Mouse (Mus musculus) layer of hippocampus, adult 8-10 months (tissue): ENCODE measurements at regions not wholly inside any gene's neighbourhood (a gene's known extent, or its start where the extent isn't known, plus 50 kb on each side); places are given as distances from the start of the nearest gene placed in this dataset.

ENCODE experiments used
- DNase-seq, 2 experiments: peaks; one replicate each; pipeline ENCODE4 v3.0.0; 2022; ENCODE audit warnings: low spot score in 2 of 2

- no peak for DNase-seq
Observed at GRCm38 (mm10) chr1:193579671-193580070, 209.6 kb upstream of the Camk1g start.

DNA sequence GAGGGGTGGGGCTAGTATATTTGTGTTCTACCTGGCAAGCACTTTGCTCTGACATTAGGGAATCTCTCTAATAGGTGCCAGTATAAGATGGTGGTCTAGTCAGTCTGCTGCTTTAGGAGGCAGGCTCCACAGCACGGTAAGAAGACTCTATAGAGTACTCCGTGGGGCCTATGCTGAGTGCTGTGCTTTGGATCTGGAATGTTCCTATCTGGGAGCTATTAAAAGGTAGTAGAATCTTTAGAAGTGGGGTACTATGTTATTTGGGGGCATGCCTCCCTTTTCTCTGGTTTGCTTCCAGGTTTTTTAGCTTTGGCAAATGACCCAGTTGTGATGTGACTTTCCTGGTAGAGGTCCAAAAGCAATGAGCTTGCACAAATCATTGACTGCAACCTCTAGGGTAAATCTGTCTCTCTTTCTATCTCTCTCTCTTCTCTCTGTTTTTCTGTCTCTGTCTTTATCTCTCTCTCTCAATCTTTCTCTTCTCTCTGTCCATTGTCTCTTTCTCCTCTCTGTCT lies 208.6 kb upstream of the Camk1g start:
- no peak for DNase-seq

GRCm38 (mm10) chr1:193577821-193578220 lies 207.7 kb upstream of the Camk1g start:
- DNase-seq = no peak

- DNase-seq = peak; percentile 90 to 93
Observed at GRCm38 (mm10) chr1:193575986-193576713, 206.1 kb upstream of the Camk1g start.

DNA sequence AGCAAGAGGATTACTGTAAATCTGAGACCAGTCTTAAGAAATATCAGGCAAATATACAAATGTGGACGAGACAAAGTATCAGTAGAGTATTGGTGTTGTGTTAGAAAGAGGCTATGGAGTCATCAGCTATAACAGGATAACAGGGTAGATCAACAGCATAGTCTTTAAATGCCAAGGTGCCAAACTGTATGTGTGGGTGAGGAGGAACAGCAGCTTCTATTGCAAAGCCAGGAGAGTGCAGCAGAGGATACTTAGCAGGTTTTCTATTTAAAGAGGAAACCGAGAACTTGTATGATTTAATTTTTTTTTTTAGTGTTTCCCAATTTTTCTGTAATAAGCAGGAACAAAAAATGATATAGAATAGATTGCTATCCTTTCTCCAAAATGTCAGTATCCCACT lies 202.7 kb upstream of the Camk1g start:
- DNase-seq = no peak

GRCm38 (mm10) chr1:193572411-193572810 lies 202.3 kb upstream of the Camk1g start:
- no peak for DNase-seq

- no peak for DNase-seq
Observed at GRCm38 (mm10) chr1:193571088-193571487, 201.0 kb upstream of the Camk1g start.

DNA sequence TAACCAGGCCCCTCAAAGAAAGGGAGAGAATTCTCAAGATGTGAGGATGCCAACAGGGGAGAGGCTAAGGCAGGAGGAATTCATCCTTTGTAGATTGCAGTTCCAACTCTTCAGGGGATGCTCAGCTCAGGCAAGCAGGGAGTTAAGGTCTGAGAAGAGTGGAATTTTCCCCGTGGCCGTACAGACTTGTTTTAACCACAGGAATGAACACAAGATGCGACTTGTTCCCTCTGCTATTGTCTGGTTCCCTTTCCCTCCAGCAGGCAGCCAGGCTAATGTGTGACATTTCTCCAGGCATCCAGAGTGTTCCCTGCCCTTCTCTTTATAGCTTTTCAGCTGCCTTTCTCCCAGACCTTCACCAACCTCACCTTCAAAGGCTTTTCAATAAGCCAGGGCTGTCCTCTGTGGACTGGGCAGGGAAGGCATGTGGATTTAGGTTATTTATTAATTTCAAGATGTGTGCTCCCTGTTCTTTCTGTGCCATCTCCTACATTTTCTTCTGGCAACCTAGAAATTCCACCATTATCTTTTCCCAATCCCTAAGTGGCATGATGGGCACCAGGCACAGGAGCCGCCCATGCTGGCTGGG lies 198.6 kb upstream of the Camk1g start:
- DNase-seq = no peak

DNA sequence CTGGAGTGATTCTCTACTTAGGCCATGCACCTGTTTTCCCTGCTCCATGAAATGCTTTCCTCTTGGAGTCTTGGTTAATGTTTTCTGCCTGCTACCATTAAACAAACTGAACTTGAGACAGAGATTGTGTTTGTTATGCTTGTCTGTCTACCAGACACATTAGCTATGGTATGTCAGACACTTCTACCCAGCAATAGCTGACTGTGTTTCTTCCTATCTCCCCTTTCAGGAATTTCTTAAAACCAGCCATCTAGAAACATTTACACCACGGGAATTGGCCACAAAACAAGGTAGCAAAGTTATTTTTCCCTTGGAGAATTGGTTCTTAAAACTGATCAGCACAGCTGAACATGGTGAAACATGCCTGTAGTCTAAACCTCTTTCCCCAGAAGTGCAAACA lies 197.1 kb upstream of the Camk1g start:
- DNase-seq = no peak

DNA sequence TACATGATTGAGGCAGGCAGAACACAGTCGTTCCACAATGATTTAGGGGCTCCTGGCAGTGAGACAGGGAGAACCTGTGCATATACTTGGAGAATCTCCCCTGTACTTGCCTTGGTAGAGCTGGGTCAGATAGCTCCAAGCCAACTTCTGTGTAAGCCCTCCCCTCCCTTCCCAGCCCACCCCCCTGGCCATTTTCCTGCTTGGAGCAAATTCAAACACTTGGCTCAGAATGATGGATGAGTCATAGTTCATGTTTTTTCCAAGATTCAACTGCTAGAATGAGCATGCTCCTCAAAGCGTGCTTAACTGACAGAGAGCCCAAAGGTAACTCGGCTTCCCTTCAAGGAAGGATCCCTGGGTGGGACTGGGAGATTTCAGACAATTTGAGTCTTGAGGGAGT lies 194.1 kb upstream of the Camk1g start:
- DNase-seq = no peak

GRCm38 (mm10) chr1:193562242-193562641 lies 192.1 kb upstream of the Camk1g start:
- no peak for DNase-seq

- DNase-seq = no peak
Observed at GRCm38 (mm10) chr1:193558122-193558521, 188.0 kb upstream of the Camk1g start.

DNA sequence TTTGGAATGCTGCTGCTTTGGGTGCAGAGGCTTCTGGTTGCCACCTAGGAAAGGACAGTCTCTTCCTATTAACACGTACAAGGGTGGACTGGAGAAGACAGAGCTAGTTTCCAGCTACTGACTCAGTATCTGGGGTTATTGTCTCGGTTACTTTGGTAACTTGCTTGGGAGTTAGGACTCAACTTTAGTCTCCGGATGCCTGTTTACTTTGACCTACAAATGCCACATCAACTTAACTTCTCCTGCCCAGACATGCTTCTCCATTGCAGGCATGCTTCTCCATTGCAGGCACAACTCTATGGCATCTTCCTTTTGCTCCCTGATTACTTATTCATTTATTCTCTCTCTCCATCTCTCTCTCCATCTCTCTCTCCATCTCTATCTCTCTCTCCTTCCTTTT lies 184.6 kb upstream of the Camk1g start:
- no peak for DNase-seq

- no peak for DNase-seq
Observed at GRCm38 (mm10) chr1:193552348-193552747, 182.2 kb upstream of the Camk1g start.

- no peak for DNase-seq
Observed at GRCm38 (mm10) chr1:193551340-193551739, 181.2 kb upstream of the Camk1g start.

- DNase-seq = no peak
Observed at GRCm38 (mm10) chr1:193550761-193551160, 180.7 kb upstream of the Camk1g start.

DNA sequence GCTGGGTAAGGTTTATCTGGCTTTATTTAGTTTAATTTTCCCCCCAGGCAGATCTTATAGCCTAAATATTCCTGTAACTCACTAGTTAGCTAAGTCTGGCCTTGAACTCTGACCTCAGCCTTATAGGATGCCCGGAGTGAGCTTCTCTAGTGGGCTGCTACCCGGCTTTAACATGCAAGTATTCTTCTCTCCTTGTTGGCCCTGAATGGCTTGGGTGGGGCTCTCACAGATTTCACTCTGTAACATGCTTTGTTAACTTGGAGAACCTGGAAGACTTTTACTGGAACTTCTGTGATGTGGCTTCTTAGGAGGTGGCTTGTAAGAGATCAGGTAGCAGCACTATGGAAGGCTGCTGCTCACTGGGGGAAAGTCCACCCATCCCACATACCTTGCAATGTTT lies 177.3 kb upstream of the Camk1g start:
- DNase-seq = no peak

DNA sequence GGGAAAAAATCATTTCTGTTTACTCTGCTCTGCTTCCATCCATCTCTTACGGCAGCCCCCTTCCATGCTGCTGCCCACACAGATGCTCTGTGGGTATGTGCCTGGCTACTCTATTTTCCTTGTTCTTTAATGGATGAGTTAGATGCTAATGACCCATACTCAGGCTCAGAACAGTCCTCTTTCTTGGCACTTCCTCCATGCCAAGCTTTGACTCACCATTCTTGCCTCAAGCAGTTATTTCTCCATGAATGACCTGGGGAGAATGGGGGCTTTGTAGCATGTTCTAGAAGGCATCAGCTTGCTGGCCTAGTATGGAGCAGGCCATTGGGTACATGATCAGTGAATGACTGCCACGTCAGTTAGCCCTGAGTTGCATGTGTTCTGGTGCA lies 175.9 kb upstream of the Camk1g start:
- DNase-seq = no peak

GRCm38 (mm10) chr1:193545406-193546043 lies 175.4 kb upstream of the Camk1g start:
- DNase-seq = no peak

DNA sequence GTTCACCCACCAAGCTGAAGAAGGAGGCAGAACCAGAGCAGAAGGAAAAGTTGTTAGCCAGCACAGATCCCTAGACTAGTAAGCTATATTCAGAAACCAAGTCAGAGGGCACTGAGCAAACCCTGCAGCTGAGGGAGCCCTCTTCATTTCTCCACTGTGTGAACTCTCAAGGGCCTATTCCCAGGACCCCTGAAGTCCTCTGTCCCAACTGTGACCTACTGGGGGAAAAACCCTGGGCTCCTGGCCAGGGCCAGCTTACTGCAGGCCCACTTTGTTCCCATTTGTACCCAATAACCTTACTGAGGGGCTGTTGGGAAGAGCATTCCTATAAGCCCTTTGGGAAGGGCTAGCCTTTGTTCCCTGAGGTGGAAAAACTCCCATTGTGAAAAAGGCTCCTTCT lies 174.7 kb upstream of the Camk1g start:
- no peak for DNase-seq

DNA sequence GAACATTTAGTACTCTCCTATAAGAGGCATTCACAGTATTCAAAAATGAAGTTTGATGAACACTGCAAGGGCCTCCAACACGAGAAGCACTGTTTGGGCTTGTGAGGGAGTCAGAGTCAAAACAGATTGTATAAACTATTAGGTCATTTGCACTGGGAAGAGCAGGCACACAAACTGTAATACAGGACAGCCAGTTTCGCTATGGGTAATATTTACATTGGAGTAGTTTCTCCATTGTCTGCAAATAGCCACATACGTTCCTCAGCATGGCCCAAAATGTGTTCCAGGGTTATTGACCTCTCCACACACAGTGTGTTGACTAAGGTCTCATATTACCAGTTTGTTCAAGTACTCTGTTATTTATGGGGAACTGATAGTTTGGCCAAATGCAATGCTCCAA lies 173.7 kb upstream of the Camk1g start:
- DNase-seq = no peak

- no peak for DNase-seq
Observed at GRCm38 (mm10) chr1:193543284-193543683, 173.2 kb upstream of the Camk1g start.
